Mouse (Mus musculus): ENCODE measurements around the gene Bsn. TPM values are rescaled to one million over a fixed set of nuclear protein-coding genes. Genes with fewer than 3 reads are reported as not detected.

Bsn gene
- polyA plus RNA-seq, 1 experiment from 2014 or later = 1.2 TPM

GRCm38 (mm10) chr9:108090611-108091120, 99.5 kb downstream of the Bsn start:
- Histone ChIP-seq H3K9me3 (no peaks in the 10 kb centered on the region), H3K4me3 (no peak overlapping the region), H3K27me3 (ENCODE audit: poor library complexity, severe bottlenecking) (no peaks in the 10 kb centered on the region), H3K4me1 (peaks cover 29% of the 10 kb centered on the region), H3K27ac (no peak overlapping the region), H3K36me3 (replicated peaks) (peaks cover 74% of the 10 kb centered on the region)
- 95% methylated on average over 7 of the region's 7 CpGs for WGBS
- DNase-seq (ENCODE audit: extremely low spot score, low spot score) = no peak

- WGBS = 92% methylated on average over 4 of the region's 4 CpGs
- peaks cover 24% of the 10 kb centered on the region for H3K4me1 ChIP-seq
- H3K36me3 ChIP-seq (replicated peaks) = peaks cover 65% of the 10 kb centered on the region
- no peaks in the 10 kb centered on the region for H3K9me3 ChIP-seq
- H3K27me3 ChIP-seq (ENCODE audit: poor library complexity, severe bottlenecking) = peaks cover 44% of the 10 kb centered on the region
- no peak overlapping the region for H3K27ac ChIP-seq
- DNase-seq (ENCODE audit: extremely low spot score, low spot score) = no peak
- H3K4me3 ChIP-seq = no peak overlapping the region
Measured at GRCm38 (mm10) chr9:108085261-108085660, 104.9 kb downstream of the Bsn start.

- Histone ChIP-seq H3K36me3 (replicated peaks) (peaks cover 48% of the 10 kb centered on the region), H3K27me3 (ENCODE audit: poor library complexity, severe bottlenecking) (peaks cover 47% of the 10 kb centered on the region), H3K4me1 (peaks cover 37% of the 10 kb centered on the region), H3K9me3 (no peaks in the 10 kb centered on the region), H3K27ac (no peak overlapping the region), H3K4me3 (no peak overlapping the region)
- 85% methylated on average over 6 of the region's 6 CpGs for WGBS
- DNase-seq (ENCODE audit: extremely low spot score, low spot score) = no peak
Measured at GRCm38 (mm10) chr9:108083561-108083960, 106.6 kb downstream of the Bsn start.

GRCm38 (mm10) chr9:108082988-108083431, 107.2 kb downstream of the Bsn start, which contains the start of gene Rnf123:
Gene Rnf123 (minus strand): TSS chr9:108083346.
- Histone ChIP-seq H3K27me3 (ENCODE audit: poor library complexity, severe bottlenecking) (peaks cover 47% of the 10 kb centered on the region), H3K27ac (peak within 1 kb of the TSS; percentile 25; the same call in 1 of the 2 replicates), H3K9me3 (no peaks in the 10 kb centered on the region), H3K36me3 (replicated peaks) (peaks cover 43% of the 10 kb centered on the region), H3K4me1 (peaks cover 42% of the 10 kb centered on the region), H3K4me3 (peak within 1 kb of the TSS; percentile 32)
- 32% methylated on average over 12 of the region's 12 CpGs for WGBS
- DNase-seq (ENCODE audit: extremely low spot score, low spot score) = no peak

- WGBS = 8% methylated on average over 19 of the region's 19 CpGs
- Histone ChIP-seq H3K36me3 (replicated peaks) (peaks cover 38% of the 10 kb centered on the region), H3K27me3 (ENCODE audit: poor library complexity, severe bottlenecking) (peaks cover 47% of the 10 kb centered on the region), H3K4me3 (peak overlapping the region; percentile 32), H3K27ac (peak overlapping the region; percentile 25; the same call in 1 of the 2 replicates), H3K4me1 (peaks cover 47% of the 10 kb centered on the region), H3K9me3 (no peaks in the 10 kb centered on the region)
- no peak for DNase-seq (ENCODE audit: extremely low spot score, low spot score)
Measured at GRCm38 (mm10) chr9:108082549-108082948, 107.6 kb downstream of the Bsn start.

DNA sequence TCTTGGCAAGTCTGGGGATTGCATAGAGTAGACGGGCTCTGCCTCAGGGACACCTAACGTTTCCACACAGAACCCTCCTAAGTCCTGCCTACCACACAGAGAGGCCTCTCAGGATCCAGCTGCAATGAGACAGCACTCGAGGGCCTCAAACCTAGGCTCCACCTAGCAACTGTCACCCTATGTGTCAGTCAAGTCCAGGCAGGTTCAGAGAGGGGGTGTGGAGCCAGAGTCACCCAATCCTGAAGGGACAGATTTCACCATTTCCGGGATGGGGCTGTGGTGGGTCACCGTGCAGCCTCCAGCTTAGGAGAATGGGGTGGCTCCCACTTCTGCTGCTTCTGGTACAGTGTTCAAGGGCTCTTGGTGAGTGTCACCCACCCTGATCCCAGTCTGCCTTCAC, 110.0 kb downstream of the Bsn start, which contains the start of gene Mst1:
Mst1 (plus strand) TSS at position 269 of the 400 bp plus-strand sequence.
- Histone ChIP-seq H3K36me3 (replicated peaks) (peaks cover 20% of the 10 kb centered on the region), H3K27me3 (ENCODE audit: poor library complexity, severe bottlenecking) (peaks cover 47% of the 10 kb centered on the region), H3K27ac (peak within 1 kb of the TSS; percentile 88), H3K4me1 (peaks cover 53% of the 10 kb centered on the region), H3K9me3 (no peaks in the 10 kb centered on the region), H3K4me3 (peak within 1 kb of the TSS; percentile 67)
- 76% methylated on average over 5 of the region's 5 CpGs for WGBS
- no peak for DNase-seq (ENCODE audit: extremely low spot score, low spot score)

GRCm38 (mm10) chr9:108073141-108073930, 116.8 kb downstream of the Bsn start:
- H3K27me3 ChIP-seq (ENCODE audit: poor library complexity, severe bottlenecking) = no peaks in the 10 kb centered on the region
- peaks cover 41% of the 10 kb centered on the region for H3K36me3 ChIP-seq (replicated peaks)
- H3K4me3 ChIP-seq = no peak overlapping the region
- H3K9me3 ChIP-seq = no peaks in the 10 kb centered on the region
- WGBS = 72% methylated on average over 7 of the region's 7 CpGs
- H3K27ac ChIP-seq = peak overlapping the region; percentile 51
- peaks cover 31% of the 10 kb centered on the region for H3K4me1 ChIP-seq
- no peak for DNase-seq (ENCODE audit: extremely low spot score, low spot score)

DNA sequence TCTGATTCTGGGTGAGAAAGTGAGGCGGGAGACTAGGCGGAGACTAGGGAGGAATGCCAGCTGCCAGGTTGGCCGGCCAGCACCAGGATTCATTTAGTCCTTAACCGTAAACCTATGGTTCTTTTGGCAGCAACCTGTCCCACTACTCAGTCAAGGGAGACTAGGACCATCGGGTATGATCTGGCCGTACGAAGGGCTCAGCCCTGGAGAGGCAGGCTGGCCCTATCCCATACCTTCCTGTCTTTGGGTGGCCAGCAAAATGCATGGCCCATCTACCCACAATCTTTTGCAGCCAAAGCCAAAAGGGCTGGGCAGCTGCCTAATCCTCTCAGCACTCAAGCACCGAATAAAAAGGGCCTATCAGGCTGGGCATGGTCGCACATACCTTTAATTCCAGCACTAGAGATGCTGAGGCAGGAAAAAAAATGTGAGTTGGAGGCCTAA, 117.7 kb downstream of the Bsn start:
- H3K4me1 ChIP-seq = peaks cover 25% of the 10 kb centered on the region
- H3K27me3 ChIP-seq (ENCODE audit: poor library complexity, severe bottlenecking) = no peaks in the 10 kb centered on the region
- DNase-seq (ENCODE audit: extremely low spot score, low spot score) = no peak
- no peaks in the 10 kb centered on the region for H3K9me3 ChIP-seq
- no peak overlapping the region for H3K4me3 ChIP-seq
- WGBS = 60% methylated on average over 9 of the region's 9 CpGs
- H3K36me3 ChIP-seq (replicated peaks) = peaks cover 41% of the 10 kb centered on the region
- H3K27ac ChIP-seq = 0 out of 2 replicates have a peak overlapping the region, but pooled peaks have one; percentile 51

DNA sequence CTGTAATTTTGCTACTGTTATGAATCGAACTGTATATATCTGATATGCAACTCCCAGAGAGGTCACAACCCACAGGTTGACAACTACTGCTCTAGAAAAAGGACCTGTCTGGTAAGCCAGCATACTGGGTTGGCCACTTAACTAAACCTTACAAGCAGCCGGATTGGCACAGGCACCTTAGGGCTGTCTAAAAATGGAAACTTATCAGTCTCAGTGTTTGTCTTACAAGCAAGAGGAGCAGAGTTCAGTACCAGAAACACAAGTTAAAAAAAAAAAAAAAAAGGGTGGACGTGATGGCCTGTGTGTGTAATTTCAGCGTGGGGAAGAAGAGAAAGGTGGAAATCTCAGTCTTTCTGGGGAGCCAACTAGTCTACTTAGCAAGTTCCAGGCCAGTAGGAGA, 118.4 kb downstream of the Bsn start:
- Histone ChIP-seq H3K4me1 (peaks cover 20% of the 10 kb centered on the region), H3K27me3 (ENCODE audit: poor library complexity, severe bottlenecking) (no peaks in the 10 kb centered on the region), H3K9me3 (no peaks in the 10 kb centered on the region), H3K4me3 (no peak overlapping the region), H3K36me3 (replicated peaks) (peaks cover 44% of the 10 kb centered on the region), H3K27ac (no peak overlapping the region)
- no peak for DNase-seq (ENCODE audit: extremely low spot score, low spot score)
- 87% methylated on average over 4 of the region's 4 CpGs for WGBS

GRCm38 (mm10) chr9:108069529-108069928, 120.7 kb downstream of the Bsn start:
- Histone ChIP-seq H3K4me3 (no peak overlapping the region), H3K27ac (no peak overlapping the region), H3K4me1 (peaks cover 20% of the 10 kb centered on the region), H3K9me3 (no peaks in the 10 kb centered on the region), H3K36me3 (replicated peaks) (peaks cover 57% of the 10 kb centered on the region), H3K27me3 (ENCODE audit: poor library complexity, severe bottlenecking) (no peaks in the 10 kb centered on the region)
- DNase-seq (ENCODE audit: extremely low spot score, low spot score) = no peak
- WGBS = 90% methylated on average over 7 of the region's 7 CpGs

DNA sequence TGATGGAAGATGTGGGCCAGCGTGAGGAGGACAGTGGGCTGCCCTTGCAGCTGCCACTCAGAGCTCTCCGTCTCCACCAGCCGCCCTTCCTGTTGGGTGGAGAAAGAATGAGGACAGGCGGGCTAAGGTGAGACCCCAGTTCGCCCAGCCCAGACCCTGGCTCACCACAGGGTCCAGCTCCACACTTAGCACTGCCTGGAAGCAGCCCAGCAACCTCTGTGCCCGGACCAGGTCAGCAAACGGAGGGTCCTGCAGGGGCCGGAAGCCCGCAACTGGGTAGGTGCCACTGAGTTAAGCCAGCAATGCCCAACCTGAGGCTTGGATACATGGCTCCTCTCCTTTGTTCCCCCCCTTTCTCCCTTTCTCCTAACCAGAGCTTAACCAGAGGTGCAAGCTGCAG, 121.2 kb downstream of the Bsn start:
- Histone ChIP-seq H3K27me3 (ENCODE audit: poor library complexity, severe bottlenecking) (no peaks in the 10 kb centered on the region), H3K4me1 (peaks cover 20% of the 10 kb centered on the region), H3K36me3 (replicated peaks) (peaks cover 62% of the 10 kb centered on the region), H3K9me3 (no peaks in the 10 kb centered on the region), H3K27ac (no peak overlapping the region), H3K4me3 (no peak overlapping the region)
- WGBS = 92% methylated on average over 9 of the region's 9 CpGs
- DNase-seq (ENCODE audit: extremely low spot score, low spot score) = no peak

GRCm38 (mm10) chr9:108067900-108068299, 122.3 kb downstream of the Bsn start:
- peak; percentile 85 for DNase-seq (ENCODE audit: extremely low spot score, low spot score)
- Histone ChIP-seq H3K9me3 (no peaks in the 10 kb centered on the region), H3K27ac (no peak overlapping the region), H3K4me1 (peaks cover 10% of the 10 kb centered on the region), H3K4me3 (no peak overlapping the region), H3K27me3 (ENCODE audit: poor library complexity, severe bottlenecking) (no peaks in the 10 kb centered on the region), H3K36me3 (replicated peaks) (peaks cover 67% of the 10 kb centered on the region)
- WGBS = 28% methylated on average over 8 of the region's 8 CpGs

- no peaks in the 10 kb centered on the region for H3K27me3 ChIP-seq (ENCODE audit: poor library complexity, severe bottlenecking)
- no peak for DNase-seq (ENCODE audit: extremely low spot score, low spot score)
- no peak overlapping the region for H3K27ac ChIP-seq
- H3K9me3 ChIP-seq = no peaks in the 10 kb centered on the region
- H3K36me3 ChIP-seq (replicated peaks) = peaks cover 74% of the 10 kb centered on the region
- no peak overlapping the region for H3K4me3 ChIP-seq
- peaks cover 3% of the 10 kb centered on the region; the same call in 1 of the 2 replicates for H3K4me1 ChIP-seq
- WGBS = 89% methylated on average over 7 of the region's 7 CpGs
Measured at GRCm38 (mm10) chr9:108067199-108067598, 123.0 kb downstream of the Bsn start.

Measured in forebrain, embryonic 10.5 days (tissue).